Mouse (Mus musculus): ENCODE data around the gene Gpatch4.

DNA sequence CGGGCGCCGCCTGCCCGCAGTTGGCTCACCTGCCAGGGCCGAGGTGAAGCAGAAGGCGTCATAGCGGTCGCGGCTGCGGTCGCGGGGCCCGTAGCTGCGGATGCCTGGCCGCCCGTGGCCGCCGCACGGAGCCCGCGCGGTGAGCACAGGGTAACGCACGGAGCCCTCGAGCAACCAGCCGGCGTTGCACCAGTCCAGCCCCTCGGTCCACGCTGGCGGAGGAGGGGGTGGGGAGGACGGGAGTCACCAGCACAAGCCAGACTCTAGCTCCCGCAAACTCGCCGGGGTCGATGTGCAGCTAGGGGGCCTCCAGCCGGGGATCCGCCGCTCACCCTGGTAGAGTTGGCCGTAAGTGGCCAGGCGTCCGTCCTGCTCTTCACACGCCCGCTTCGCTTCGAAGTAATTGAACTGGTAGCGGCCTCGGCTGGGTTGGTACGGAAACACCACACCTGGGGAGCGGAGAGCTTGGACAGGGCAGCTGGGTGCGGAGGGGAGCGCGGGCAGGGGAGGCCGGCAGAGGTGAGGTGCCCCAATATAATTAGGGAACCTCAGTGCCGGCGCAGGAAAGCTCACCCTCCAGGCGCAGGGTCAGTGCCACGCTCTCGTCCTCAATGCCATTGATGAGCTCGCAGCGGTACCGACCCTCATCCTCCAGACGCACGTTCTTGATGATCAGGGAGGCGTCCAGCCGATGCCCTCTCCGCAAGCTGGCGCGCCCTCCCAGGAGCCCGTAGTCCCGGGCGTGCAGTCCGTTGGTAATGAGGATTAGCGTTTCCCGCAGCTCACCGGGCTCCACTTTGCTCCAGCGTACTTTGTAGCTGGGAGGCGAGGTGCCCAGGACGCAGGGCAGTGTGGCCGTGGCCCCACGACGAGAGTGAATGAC lies 19.5 kb upstream of the Gpatch4 start:
- TF ChIP-seq CTCF (IDR thresholded peaks at IDR 0.05; ENCODE audit: low read depth, low read length), result no peak
- no peak for TF ChIP-seq GATA1 (IDR thresholded peaks at IDR 0.05; ENCODE audit: borderline replicate concordance, low read length)

Data from G1E (cell line).